Mouse (Mus musculus): Measurements from ENCODE around the gene Nt5dc2. TPM values are rescaled to one million over a fixed set of nuclear protein-coding genes. Genes with fewer than 3 reads are reported as not detected.

Nt5dc2 gene
- total RNA-seq, 2 experiments from 2014 or later: 12.8 to 17.9 TPM

- no peak for DNase-seq (ENCODE audit: extremely low spot score in 1 of 2, low spot score in 1 of 2)
Measured at GRCm38 (mm10) chr14:31133023-31133665, 2.3 kb downstream of the Nt5dc2 start.

GRCm38 (mm10) chr14:31134015-31135000, 3.5 kb downstream of the Nt5dc2 start:
- DNase-seq (ENCODE audit: extremely low spot score in 1 of 2, low spot score in 1 of 2): no peak

- DNase-seq (ENCODE audit: extremely low spot score in 1 of 2, low spot score in 1 of 2): no peak
Measured at GRCm38 (mm10) chr14:31135495-31136410, 4.9 kb downstream of the Nt5dc2 start.

- no peak for DNase-seq (ENCODE audit: extremely low spot score in 1 of 2, low spot score in 1 of 2)
Measured at GRCm38 (mm10) chr14:31136411-31137280, 5.8 kb downstream of the Nt5dc2 start.

- DNase-seq (ENCODE audit: extremely low spot score in 1 of 2, low spot score in 1 of 2): no peak
Measured at GRCm38 (mm10) chr14:31137281-31137595, 6.4 kb downstream of the Nt5dc2 start.

GRCm38 (mm10) chr14:31137791-31138190, 6.9 kb downstream of the Nt5dc2 start:
- DNase-seq (ENCODE audit: extremely low spot score in 1 of 2, low spot score in 1 of 2): no peak

GRCm38 (mm10) chr14:31138219-31138896, 7.5 kb downstream of the Nt5dc2 start:
- no peak for DNase-seq (ENCODE audit: extremely low spot score in 1 of 2, low spot score in 1 of 2)

- DNase-seq (ENCODE audit: extremely low spot score in 1 of 2, low spot score in 1 of 2): no peak
Measured at GRCm38 (mm10) chr14:31138897-31139429, 8.1 kb downstream of the Nt5dc2 start.

GRCm38 (mm10) chr14:31139666-31140065, 8.8 kb downstream of the Nt5dc2 start:
- no peak for DNase-seq (ENCODE audit: extremely low spot score in 1 of 2, low spot score in 1 of 2)

- DNase-seq (ENCODE audit: extremely low spot score in 1 of 2, low spot score in 1 of 2): no peak
Measured at GRCm38 (mm10) chr14:31140141-31140540, 9.3 kb downstream of the Nt5dc2 start.

- no peak for DNase-seq (ENCODE audit: extremely low spot score in 1 of 2, low spot score in 1 of 2)
Measured at GRCm38 (mm10) chr14:31141011-31141410, 10.2 kb downstream of the Nt5dc2 start.

GRCm38 (mm10) chr14:31145694-31146093, 14.8 kb downstream of the Nt5dc2 start:
- DNase-seq (ENCODE audit: extremely low spot score in 1 of 2, low spot score in 1 of 2): no peak

- DNase-seq (ENCODE audit: extremely low spot score in 1 of 2, low spot score in 1 of 2): no peak
Measured at GRCm38 (mm10) chr14:31160196-31161150, 29.6 kb downstream of the Nt5dc2 start.

GRCm38 (mm10) chr14:31161191-31161590, 30.3 kb downstream of the Nt5dc2 start:
- no peak for DNase-seq (ENCODE audit: extremely low spot score in 1 of 2, low spot score in 1 of 2)

- no peak for DNase-seq (ENCODE audit: extremely low spot score in 1 of 2, low spot score in 1 of 2)
Measured at GRCm38 (mm10) chr14:31161638-31162037, 30.8 kb downstream of the Nt5dc2 start.

- DNase-seq (ENCODE audit: extremely low spot score in 1 of 2, low spot score in 1 of 2): no peak
Measured at GRCm38 (mm10) chr14:31164067-31164466, 33.2 kb downstream of the Nt5dc2 start.

- DNase-seq (ENCODE audit: extremely low spot score in 1 of 2, low spot score in 1 of 2): no peak
Measured at GRCm38 (mm10) chr14:31165010-31165409, 34.2 kb downstream of the Nt5dc2 start.

GRCm38 (mm10) chr14:31165458-31165857, 34.6 kb downstream of the Nt5dc2 start:
- DNase-seq (ENCODE audit: extremely low spot score in 1 of 2, low spot score in 1 of 2): no peak

All from layer of hippocampus, postnatal 25 days (tissue).